Mouse (Mus musculus): ENCODE results near the gene Gm17428. TPM values are rescaled to one million over a fixed set of nuclear protein-coding genes. Genes with fewer than 3 reads are reported as not detected.
A peak's percentile ranks its signal among the peaks of the same experiment; 100 is the strongest.

The Gm17428 gene
- polyA plus RNA-seq, 1 experiment = not detected

DNA sequence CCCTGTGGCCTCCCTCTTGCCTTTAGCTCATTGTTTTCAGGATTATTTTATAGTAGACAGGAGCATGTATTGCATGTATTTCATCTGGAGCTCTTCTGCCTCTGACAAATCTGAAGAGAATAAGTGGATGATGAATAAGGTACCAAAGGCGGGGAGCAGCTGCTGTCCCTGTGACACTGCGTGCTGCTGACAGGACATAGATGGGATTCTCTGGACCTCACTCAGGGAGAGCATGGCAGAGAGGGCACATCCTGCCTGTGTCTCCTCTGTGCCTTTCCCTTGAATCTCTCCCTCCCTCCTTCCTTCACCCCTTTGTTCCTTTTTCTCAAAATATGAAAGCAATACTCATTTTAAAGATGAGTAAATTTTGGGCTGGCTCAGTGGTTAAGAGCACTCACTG is 28.8 kb downstream of the Gm17428 start:
- Histone ChIP-seq H3K4me1 (ENCODE audit: control insufficient read depth, insufficient read depth, low read length) (no peaks in the 10 kb centered on the region; the same call in 1 of the 2 replicates), H3K27ac (ENCODE audit: control insufficient read depth, insufficient read depth, low read depth, low read length, poor library complexity) (no peak overlapping the region), H3K4me3 (replicated peaks; ENCODE audit: control insufficient read depth, low read depth, low read length) (no peak overlapping the region)
- no peak for TF ChIP-seq CTCF (IDR thresholded peaks at IDR 0.05; ENCODE audit: control insufficient read depth, insufficient read depth, low read length)
- no peak for TF ChIP-seq POLR2A (IDR thresholded peaks at IDR 0.05; ENCODE audit: borderline replicate concordance, control insufficient read depth, low read depth, low read length)
- 80% methylated on average over 2 of the region's 2 CpGs for WGBS

GRCm38 (mm10) chr14:55005967-55006366 is 29.2 kb downstream of the Gm17428 start:
- Histone ChIP-seq H3K27ac (ENCODE audit: control insufficient read depth, insufficient read depth, low read depth, low read length, poor library complexity) (no peak overlapping the region), H3K4me3 (replicated peaks; ENCODE audit: control insufficient read depth, low read depth, low read length) (no peak overlapping the region), H3K4me1 (ENCODE audit: control insufficient read depth, insufficient read depth, low read length) (no peaks in the 10 kb centered on the region; the same call in 1 of the 2 replicates)
- 87% methylated on average over 8 of the region's 8 CpGs for WGBS
- no peak for TF ChIP-seq POLR2A (IDR thresholded peaks at IDR 0.05; ENCODE audit: borderline replicate concordance, control insufficient read depth, low read depth, low read length)
- no peak for TF ChIP-seq CTCF (IDR thresholded peaks at IDR 0.05; ENCODE audit: control insufficient read depth, insufficient read depth, low read length)

DNA sequence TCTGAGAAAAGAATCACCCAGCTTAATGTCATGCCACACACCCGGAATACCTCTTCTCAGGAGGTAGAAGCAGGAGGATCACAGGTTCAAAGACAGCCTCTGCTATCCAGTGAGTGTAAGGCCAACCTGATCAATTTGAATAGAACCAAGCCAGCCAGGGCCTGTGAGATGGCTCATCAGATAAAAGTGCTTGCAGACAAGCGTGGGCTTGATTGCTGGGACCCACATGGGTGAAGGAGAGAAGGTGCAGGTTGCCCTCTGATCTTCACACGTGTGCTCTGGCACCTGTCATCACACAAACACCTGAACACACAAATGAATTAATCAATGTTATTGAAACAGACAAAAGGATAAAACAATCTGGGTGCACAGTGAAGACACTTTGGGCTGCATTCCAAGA is 29.8 kb downstream of the Gm17428 start:
- H3K4me1 ChIP-seq (ENCODE audit: control insufficient read depth, insufficient read depth, low read length) = no peaks in the 10 kb centered on the region; the same call in 1 of the 2 replicates
- WGBS = 73% methylated on average over 3 of the region's 3 CpGs
- no peak overlapping the region for H3K27ac ChIP-seq (ENCODE audit: control insufficient read depth, insufficient read depth, low read depth, low read length, poor library complexity)
- no peak for TF ChIP-seq POLR2A (IDR thresholded peaks at IDR 0.05; ENCODE audit: borderline replicate concordance, control insufficient read depth, low read depth, low read length)
- no peak for TF ChIP-seq CTCF (IDR thresholded peaks at IDR 0.05; ENCODE audit: control insufficient read depth, insufficient read depth, low read length)
- H3K4me3 ChIP-seq (replicated peaks; ENCODE audit: control insufficient read depth, low read depth, low read length) = no peak overlapping the region

GRCm38 (mm10) chr14:55007120-55007908 is 30.6 kb downstream of the Gm17428 start:
- TF ChIP-seq POLR2A (IDR thresholded peaks at IDR 0.05; ENCODE audit: borderline replicate concordance, control insufficient read depth, low read depth, low read length) = no peak
- no peak for TF ChIP-seq CTCF (IDR thresholded peaks at IDR 0.05; ENCODE audit: control insufficient read depth, insufficient read depth, low read length)
- H3K27ac ChIP-seq (ENCODE audit: control insufficient read depth, insufficient read depth, low read depth, low read length, poor library complexity) = no peak overlapping the region
- no peak overlapping the region for H3K4me3 ChIP-seq (replicated peaks; ENCODE audit: control insufficient read depth, low read depth, low read length)
- 79% methylated on average over 9 of the region's 9 CpGs for WGBS
- H3K4me1 ChIP-seq (ENCODE audit: control insufficient read depth, insufficient read depth, low read length) = no peaks in the 10 kb centered on the region; the same call in 1 of the 2 replicates

GRCm38 (mm10) chr14:55008417-55008816 is 31.7 kb downstream of the Gm17428 start:
- TF ChIP-seq POLR2A (IDR thresholded peaks at IDR 0.05; ENCODE audit: borderline replicate concordance, control insufficient read depth, low read depth, low read length) = no peak
- H3K4me3 ChIP-seq (replicated peaks; ENCODE audit: control insufficient read depth, low read depth, low read length) = no peak overlapping the region
- WGBS = 76% methylated on average over 8 of the region's 8 CpGs

DNA sequence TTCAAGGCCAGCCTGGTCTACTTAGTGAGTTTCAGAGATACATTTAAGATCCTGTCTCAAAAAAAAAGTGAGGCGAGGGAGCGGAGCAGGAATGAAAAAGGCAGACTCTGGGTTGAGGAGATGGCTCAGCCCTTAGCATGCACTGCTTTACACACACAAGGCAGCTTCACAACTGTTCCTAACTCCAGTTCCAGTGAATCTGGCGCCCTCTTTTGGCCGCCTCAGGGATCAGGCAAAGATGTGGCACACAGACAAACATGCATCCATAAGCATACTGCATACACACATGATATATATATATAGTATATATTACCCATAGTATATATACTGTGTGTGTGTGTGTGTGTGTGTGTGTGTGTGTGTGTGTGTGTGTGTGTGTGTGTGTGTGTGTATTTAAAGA is 34.4 kb downstream of the Gm17428 start:
- TF ChIP-seq POLR2A (IDR thresholded peaks at IDR 0.05; ENCODE audit: borderline replicate concordance, control insufficient read depth, low read depth, low read length) = no peak
- peak; percentile 23; the same call in 1 of the 2 replicates for TF ChIP-seq CTCF (IDR thresholded peaks at IDR 0.05; ENCODE audit: control insufficient read depth, insufficient read depth, low read length)
- 73% methylated on average over 4 of the region's 4 CpGs for WGBS
- no peaks in the 10 kb centered on the region; the same call in none of the 2 replicates for H3K4me1 ChIP-seq (ENCODE audit: control insufficient read depth, insufficient read depth, low read length)
- H3K27ac ChIP-seq (ENCODE audit: control insufficient read depth, insufficient read depth, low read depth, low read length, poor library complexity) = no peak overlapping the region
- no peak overlapping the region for H3K4me3 ChIP-seq (replicated peaks; ENCODE audit: control insufficient read depth, low read depth, low read length)

More at GRCm38 (mm10) chr14:55008417-55008816, 31.7 kb downstream of the Gm17428 start:
- Histone ChIP-seq H3K4me1 (ENCODE audit: control insufficient read depth, insufficient read depth, low read length) (no peaks in the 10 kb centered on the region; the same call in 1 of the 2 replicates), H3K27ac (ENCODE audit: control insufficient read depth, insufficient read depth, low read depth, low read length, poor library complexity) (no peak overlapping the region)

GRCm38 (mm10) chr14:55014591-55014990 is 37.9 kb downstream of the Gm17428 start:
- Histone ChIP-seq H3K4me1 (ENCODE audit: control insufficient read depth, insufficient read depth, low read length) (no peaks in the 10 kb centered on the region; the same call in none of the 2 replicates), H3K4me3 (replicated peaks; ENCODE audit: control insufficient read depth, low read depth, low read length) (peak overlapping the region; percentile 83), H3K27ac (ENCODE audit: control insufficient read depth, insufficient read depth, low read depth, low read length, poor library complexity) (peak overlapping the region; percentile 78)
- under 1% methylated on average over 27 of the region's 27 CpGs for WGBS
- TF ChIP-seq POLR2A (IDR thresholded peaks at IDR 0.05; ENCODE audit: borderline replicate concordance, control insufficient read depth, low read depth, low read length) (no peak), CTCF (IDR thresholded peaks at IDR 0.05; ENCODE audit: control insufficient read depth, insufficient read depth, low read length) (no peak)

- WGBS = under 1% methylated on average over 36 of the region's 36 CpGs
- peak; percentile 92; the same call in 1 of the 2 replicates for TF ChIP-seq POLR2A (IDR thresholded peaks at IDR 0.05; ENCODE audit: borderline replicate concordance, control insufficient read depth, low read depth, low read length)
- TF ChIP-seq CTCF (IDR thresholded peaks at IDR 0.05; ENCODE audit: control insufficient read depth, insufficient read depth, low read length) = peak; percentile 83
- Histone ChIP-seq H3K4me3 (replicated peaks; ENCODE audit: control insufficient read depth, low read depth, low read length) (peak within 1 kb of the TSS; percentile 96), H3K27ac (ENCODE audit: control insufficient read depth, insufficient read depth, low read depth, low read length, poor library complexity) (peak within 1 kb of the TSS; percentile 78), H3K4me1 (ENCODE audit: control insufficient read depth, insufficient read depth, low read length) (no peaks in the 10 kb centered on the region; the same call in none of the 2 replicates)
Observed at GRCm38 (mm10) chr14:55014991-55015766, 38.4 kb downstream of the Gm17428 start, which contains the start of gene Ngdn. Gene Ngdn, plus strand, starts transcription at chr14:55015454.
